Mouse (Mus musculus) adrenal gland, adult 18-20 months (tissue): Measurements from ENCODE around the gene Arhgdig. TPM values are rescaled to one million over a fixed set of nuclear protein-coding genes. Genes with fewer than 3 reads are reported as not detected.

Source experiments
- DNase-seq, 2 experiments: peaks; one replicate each; pipeline ENCODE4 v3.0.0; 2021 to 2022; ENCODE audit warnings: low spot score in 2 of 2
- long read RNA-seq, 2 experiments: library from polyadenylated mRNA; stranded (forward); transcript quantifications; one replicate each; pipeline ENCODE4 v2.0.0; 2021
- total RNA-seq, 2 experiments: library from RNA; stranded (reverse); gene quantifications; 1 replicate in 1 of 2; 2 replicates in 1 of 2; pipeline ENCODE4 v1.2.3; 2021

Gene Arhgdig
- total RNA-seq, result 10 to 100 TPM; 12.7 to 13.2 TPM
- long read RNA-seq, experiment 1, transcript Arhgdig-201 (6 exons, 1,032 nt), result major isoform, 8 of 9 reads
- long read RNA-seq, experiment 1, partial matches to known transcripts, result 1 of 9 reads
- long read RNA-seq, experiment 1, other reads (novel, unspliced or antisense), result 0 of 9 reads
- long read RNA-seq, experiment 2, transcript Arhgdig-201 (6 exons, 1,032 nt), result major isoform, 40 of 49 reads
- long read RNA-seq, experiment 2, partial matches to known transcripts, result 1 of 49 reads
- long read RNA-seq, experiment 2, other reads (novel, unspliced or antisense), result 7 of 49 reads

DNA sequence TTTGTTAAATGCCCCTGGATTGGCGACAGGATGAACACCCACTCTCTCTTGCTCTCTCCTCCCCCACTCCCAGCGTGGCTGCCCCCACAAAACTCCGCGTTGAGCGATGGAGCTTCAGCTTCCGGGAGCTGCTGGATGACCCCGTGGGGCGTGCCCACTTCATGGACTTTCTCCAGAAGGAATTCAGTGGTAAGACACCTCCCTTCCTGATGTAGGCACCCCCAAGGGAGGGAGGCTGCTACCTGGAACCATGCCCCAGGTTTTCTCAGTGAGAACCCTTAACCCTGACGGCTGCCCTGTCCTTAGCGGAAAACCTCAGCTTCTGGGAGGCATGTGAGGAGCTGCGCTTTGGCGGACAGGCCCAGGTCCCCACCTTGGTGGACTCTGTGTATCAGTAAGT, at the start of gene Arhgdig:
Gene Arhgdig (minus strand): TSS at position 101 of the 400 bp plus-strand sequence.
- no peak for DNase-seq

DNA sequence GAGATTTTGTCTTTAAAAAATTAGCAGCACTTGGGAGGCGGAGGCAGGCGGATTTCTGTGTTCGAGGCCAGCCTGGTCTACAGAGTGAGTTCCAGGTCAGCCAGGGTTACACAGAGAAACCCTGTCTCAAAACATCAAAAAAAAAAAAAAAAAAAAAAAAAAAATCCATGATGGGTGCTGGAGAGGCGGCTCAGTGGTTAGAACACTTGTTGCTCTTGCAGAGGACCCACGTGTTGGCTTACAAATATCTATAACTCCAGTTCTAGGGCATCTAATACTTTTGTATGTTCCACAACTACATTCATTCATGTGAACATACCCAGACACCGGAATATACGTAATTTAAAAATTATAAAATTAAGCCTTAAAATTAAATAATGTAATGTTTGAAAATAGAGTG, 47.7 kb upstream of the Arhgdig start:
- no peak for DNase-seq

DNA sequence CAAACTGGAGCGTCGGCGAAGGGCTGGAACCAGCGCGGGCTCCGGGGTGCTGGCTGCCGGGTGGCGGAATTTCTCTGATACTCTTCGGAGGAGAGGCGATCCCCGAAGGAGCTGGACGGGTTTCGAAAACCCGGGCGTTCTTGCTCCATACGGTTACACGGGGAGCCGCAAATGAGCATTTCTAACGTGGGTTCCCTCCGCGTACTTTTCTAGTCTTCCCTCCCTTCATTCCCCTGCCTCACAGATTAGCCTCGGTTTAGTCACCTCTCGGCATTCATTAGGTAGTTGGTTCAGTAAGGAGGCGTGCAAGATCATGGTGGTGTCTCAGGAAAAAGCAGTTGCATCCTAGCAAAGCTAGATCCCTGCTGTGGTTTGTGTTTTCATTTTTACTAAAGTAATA, 45.8 kb upstream of the Arhgdig start:
- no peak for DNase-seq

DNA sequence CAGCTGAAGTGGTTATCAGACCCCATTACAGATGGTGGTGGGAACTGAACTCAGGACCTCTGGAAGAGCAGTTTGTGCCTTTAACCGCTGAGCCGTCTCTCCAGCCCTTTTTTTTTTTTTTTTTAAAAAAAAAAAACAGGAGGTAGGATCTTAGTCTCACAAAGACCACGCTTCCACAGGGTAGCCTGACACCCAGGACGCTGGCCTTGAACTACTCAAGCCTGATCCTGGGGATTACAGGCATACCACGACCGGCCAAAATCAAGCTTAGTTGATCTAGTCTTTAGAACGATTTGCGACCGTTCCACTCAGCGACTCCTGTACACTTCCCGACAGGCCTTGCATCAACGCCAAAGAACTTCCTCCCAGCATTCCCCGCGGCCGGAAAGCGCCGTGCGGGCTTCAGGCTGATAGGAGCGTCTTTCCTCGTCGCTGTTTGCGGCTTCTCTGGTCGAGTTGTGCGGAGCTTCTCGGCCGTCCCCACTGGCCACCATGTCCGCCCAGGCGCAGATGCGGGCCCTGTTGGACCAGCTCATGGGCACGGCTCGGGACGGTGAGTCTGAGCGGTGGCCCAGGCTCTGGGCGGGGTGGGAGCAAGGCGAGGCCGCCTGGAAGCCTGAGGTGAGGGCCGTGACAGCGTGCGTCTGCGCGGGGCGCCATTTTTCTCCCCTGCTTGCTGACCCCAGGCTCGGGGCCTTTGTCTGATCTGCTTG, 45.1 kb upstream of the Arhgdig start, which contains the start of gene Luc7l:
Gene Luc7l (plus strand): TSS at position 358 of the 713 bp plus-strand sequence.
- DNase-seq, result peak; percentile 91 to 93

DNA sequence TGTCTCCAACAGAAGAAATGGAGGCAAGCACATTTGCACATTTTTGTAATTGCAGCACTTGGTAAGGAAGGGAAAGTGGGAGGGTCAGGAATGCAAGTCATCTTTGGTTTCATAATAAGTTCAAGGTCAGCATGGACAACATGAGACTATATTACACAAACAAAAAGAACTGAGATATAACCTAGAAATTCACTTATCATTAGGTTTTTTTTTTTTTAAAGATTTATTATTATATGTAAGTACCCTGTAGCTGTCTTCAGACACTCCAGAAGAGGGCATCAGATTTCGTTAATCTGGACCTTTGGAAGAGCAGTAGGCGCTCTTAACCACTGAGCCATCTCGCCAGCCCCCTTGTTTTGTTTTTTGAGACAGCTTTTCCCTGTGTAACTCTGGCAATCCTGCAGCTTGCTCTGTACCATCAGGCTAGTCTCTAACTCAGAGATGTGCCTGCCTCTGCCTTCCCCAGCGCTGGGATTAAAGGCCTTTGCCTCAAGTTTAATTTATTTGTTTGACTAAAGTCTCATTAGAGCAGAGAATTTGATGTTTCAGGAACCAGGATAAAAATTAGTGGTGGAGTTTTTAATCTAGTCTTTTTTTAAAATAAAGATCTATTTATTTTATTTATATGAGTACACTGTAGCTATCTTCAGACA, 44.4 kb upstream of the Arhgdig start:
- DNase-seq, result no peak

DNA sequence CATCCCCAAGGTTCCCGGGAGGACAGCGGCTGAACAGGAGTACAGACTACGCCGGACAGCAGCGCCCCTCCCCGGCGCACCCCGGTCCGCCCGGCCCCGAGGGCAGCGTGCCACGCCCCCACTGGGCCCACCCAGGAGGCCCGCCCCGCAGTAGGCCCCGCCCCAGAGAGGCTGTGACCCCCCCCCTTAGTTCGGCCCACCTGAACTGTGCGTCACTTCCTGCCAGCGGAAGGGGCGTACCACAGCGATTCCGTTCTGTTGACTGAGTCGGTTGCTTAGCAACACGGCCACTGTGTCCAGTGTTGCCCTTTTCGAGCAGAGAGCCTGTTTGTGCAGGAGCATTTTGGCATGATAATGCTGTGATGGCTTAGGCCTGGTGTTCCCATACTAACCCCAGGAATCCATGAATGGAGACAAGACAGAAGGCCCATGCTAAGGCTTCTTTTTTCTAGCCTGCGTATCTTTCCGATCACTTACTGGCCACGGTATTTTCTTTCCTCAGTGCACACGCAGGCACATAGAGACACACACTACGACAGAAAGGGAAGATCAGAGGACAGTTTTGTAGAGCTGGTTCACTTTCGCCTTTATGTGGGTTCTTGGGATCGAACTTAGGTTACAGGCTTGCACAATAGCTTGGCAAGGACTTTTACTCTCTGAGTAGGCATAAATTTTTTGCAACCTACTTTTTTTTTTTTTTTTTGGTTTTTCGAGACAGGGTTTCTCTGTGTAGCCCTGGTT, 36.7 kb upstream of the Arhgdig start, which contains the start of gene Fam234a:
Gene Fam234a (minus strand): TSS at position 142 of the 741 bp plus-strand sequence.
- peak; percentile 88 to 91 for DNase-seq

DNA sequence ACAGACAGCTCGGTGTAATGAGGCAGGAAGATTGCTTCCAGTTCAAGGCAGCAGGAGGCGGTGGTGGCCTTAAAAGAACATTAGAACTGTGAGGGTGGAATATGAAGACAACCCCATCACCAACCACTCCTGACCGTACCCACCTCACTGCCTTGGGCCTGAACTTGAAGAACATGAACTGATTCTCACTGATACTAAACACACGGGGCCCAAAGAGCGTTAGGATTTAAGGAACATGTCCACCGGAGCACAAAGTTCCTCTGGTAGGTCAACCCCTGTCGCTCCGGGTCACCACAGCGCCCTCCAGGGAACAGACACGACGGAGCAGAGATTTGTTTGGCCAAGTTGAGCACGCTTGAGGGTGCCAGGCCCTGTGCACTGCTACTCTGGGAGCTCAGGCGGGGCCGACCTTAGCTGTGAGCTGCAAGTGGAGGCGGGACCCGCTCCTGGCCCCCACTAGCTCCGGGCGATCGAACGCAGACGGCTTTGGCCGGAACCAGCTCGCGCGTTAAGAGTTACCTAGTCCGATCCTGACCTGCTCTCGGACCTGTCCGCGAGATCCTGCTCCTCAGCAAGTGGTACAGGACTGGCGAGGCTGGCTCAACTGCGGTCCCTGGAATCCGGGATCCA, 36.0 kb upstream of the Arhgdig start:
- DNase-seq, result peak in 1 of 2 experiments; percentile 69

DNA sequence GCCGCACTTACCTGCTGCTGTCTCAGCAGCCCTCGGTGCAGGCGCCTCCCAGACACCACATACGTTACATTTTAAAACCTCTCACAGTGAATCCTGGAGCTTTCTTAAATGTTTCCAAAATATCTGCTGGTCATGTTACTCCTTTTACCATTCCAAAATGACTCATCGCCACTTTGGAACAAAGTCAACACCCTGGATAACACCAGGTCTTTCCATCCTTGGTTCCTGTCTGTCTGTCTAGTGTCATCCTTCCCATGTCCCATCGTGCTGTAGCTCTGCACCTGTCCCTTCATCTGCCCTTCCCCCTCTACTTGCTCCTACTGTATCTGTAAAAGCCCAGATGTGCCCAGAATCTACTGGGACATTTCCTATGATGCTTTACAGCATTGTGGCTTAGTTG, 33.4 kb upstream of the Arhgdig start:
- no peak for DNase-seq

DNA sequence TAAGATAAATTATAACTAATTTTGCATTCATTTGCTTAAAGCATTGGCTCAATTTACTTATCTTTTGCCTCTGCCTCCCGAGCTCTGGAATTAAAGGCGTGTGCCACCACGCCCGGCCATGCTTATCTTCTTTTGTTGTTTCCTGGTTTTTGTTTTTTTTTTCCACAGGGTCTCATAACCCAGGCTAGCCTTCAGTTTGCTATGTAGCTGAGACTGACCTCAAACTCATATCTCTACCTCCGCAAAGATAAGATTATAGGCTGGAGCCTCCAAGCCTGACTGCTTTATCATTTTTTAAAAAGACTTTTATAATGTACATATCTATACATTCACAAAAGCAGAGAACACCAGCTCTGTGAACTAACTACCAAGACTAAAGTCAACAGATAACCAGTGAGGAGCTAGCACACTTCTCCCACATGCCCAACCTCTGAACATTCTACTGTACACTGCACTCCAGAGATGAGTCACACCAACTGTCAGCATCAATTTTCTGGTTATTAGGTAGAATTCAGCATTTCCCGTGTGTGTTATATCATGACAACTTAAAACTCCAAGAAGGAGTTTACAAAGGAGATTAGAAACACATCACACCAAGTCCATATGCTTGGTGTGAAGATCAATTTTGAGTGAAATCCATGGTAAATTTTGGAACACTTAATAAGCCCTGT, 32.7 kb upstream of the Arhgdig start:
- no peak for DNase-seq

DNA sequence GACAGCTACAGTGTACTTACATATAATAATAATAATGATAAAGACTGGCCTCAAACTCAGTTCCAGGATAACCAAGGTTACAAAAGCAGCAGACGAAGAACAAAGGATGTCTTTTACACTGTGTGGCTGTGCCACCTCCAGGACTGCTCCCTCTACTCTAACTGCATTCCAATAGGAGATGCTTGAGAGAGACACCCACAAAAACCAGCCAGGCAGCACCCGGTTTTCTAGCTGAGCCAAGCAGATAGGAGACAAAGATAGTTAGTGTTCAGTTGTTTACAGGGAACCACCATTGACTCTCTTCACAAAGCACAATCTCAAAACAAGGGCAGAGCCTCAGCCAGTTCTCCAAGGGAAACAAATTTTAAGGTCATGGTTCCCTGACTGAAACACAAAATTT, 32.0 kb upstream of the Arhgdig start:
- DNase-seq, result no peak

DNA sequence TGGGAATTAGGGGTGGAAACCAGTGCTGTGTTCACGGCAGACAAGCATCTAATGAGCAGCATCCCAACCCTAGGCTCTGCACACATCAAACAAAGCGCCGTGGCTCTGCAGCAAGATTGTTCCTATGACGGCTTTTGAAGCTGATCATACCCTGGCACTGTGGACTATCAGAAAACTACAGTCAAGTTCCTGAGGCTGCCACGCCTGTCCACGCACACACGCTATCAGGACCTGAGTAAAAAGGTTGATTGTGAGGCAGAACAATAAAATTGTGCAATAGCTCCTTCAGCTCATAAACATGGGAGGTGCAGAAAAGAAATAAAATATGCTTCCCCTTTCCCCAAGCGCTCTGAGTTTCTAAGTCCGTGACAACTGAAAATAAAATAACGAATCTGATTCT, 30.1 kb upstream of the Arhgdig start:
- no peak for DNase-seq

DNA sequence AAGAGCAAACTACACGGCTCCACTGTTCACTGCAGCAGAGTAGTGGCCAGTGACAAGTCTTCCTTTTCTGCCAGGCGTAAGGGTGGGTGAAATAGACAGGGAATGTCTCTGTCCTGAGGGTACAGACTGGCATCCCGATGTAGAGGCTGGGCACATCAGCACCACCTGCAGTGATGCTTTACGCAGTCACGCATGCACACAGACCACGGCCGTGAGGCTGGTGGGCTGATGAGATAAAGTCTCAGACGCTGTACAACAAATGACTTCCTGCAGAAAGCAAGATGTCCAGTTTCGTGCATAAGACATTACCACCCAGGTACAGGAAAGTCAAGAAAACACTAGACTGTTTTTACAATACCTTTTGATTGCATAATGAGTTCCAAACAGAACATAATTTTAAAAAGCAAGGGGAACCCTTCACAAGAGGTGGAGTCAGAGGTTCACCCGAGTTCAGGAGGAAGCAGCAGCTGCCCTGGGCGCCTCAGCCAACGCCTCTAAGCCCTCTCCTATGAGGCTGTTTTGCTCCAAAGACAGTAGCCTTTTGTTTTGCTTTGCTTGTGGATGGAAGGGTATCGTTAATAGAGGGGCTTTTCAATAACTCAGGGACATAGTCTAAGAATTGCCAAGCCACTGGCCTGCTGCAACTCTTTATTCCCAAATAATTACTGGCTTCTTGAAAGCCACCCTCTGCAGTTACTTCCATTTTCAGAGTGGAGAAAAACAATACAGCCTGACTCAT, 27.7 kb upstream of the Arhgdig start:
- DNase-seq, result no peak

DNA sequence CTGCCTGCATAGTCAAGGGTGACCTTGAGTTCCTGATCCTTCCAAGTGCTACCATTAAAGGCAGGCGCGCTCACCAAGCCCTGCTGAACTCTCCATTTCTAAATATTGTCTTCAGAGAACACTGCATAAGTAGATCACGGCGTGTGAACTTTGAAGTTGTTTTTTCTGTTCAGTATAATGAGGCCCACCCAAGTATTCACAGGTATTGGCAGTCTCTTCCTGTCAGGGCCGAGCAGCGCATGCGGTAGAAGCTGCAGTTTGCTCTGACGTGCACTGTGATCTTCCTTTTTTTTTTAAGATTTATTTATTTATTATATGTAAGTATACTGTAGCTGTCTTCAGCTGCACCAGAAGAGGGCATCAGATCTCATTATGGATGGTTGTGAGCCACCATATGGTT, 26.8 kb upstream of the Arhgdig start:
- no peak for DNase-seq

DNA sequence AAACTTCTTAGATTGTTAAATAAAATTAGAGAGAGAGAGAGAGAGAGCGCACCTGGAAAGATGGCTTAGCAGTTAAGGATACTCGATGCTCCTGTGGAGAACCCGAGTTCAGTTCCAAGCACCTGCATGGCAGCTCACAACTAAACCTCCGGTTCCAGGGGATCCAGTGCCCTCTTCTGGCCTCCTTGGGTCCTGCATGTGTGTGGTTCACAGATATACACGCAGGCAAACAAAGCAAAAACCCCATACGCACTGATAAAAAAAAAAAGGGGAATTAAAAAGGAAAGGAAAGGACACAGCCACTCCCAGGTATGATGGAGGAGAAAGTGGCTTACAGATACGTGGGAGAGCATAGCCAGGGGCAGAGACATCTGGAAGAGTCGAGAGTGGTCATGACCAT, 25.3 kb upstream of the Arhgdig start:
- DNase-seq, result no peak

DNA sequence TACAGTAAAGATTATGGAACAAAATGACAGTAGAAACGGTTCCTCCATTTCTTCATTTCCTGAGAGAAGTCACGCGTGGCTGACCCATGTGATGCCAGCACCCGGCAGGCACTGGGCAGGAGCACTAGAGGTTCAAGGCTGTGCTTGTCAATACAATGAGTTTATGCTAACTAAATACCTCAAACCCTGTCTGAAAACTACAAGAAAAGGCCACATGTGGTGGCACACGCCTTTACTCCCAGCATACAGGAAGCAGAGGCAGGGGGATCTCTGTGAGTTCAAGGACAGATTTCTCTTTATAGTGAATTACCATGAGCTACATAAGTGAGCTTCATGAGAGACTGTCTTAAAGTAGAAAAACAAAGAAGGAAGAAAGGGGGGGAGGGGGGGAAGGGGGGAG, 23.6 kb upstream of the Arhgdig start:
- no peak for DNase-seq

DNA sequence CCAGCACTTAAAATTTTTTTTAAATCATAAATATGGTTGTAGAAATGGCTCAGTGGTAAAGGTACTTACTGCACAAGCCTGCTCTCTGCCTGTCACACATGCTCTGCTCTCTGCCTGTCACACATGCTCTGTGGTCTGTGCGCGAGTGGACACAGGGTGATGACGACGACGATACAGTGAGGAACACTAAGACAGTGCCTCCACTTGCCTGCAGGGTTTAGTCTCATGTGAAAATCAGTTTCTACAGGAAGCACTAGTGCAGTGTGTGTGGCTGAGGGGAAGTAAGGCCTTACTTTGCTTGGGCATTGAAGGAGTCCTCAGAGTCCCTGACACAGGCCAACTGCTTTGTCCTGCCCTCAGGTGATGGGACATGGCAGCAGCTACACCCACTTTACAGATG, 22.2 kb upstream of the Arhgdig start:
- no peak for DNase-seq

DNA sequence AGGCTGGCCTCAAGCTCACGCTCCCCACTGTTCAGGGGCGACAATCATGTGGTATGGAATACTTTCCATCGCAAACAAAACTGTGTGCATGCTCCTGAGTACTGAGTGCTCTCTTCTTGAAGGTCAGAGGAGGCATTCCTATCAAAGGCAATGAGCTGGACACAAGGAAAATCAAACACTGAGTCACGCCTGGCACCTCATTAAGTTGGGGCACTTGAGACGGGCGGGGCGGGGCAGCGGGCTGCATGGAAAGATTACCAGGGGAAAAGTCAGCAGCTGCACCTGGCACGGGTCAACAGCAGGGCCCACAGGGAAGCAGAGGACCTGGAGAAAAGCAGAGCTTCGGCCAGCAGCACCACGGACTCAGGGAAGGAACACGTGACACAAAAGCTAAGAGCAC, 17.6 kb upstream of the Arhgdig start:
- no peak for DNase-seq

DNA sequence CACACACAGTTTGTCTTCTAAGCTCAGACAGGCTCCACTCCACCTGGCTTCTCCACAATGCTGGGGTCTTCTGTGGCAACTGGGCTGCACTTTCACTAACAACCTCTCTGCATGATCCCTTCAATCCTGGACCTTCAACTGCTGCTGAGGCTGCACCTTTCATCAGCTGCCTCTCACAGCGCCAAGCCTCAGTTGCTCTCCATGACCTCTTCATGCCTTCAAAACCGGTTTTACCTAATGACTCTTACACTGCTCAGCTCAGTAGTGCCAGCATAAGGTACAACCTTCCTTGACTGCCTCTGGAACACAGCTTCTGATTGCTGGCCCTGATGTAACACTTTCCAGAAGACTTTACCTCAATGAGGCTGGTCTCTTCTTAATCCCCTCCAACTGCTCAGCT, 13.9 kb upstream of the Arhgdig start:
- DNase-seq, result no peak

DNA sequence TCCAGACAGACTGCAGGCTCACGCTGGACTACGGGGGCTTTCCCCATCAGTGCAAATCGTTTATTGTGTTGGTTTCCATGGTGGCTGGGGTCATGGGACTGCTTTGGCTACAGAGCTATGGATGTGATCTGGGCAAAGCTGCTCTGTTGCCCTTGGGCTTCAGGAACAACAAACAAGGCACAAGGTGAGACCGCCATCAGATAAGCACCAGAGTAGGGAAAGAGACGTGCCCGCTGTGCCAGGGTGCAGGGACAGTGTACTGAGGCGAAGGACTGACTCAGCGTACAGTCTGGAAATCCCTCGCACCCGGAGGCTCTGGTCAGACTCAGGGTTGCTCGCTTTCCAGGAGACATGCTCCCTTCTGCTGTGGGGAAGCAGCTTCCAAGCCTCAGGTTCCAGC, 5.1 kb upstream of the Arhgdig start:
- DNase-seq, result no peak

DNA sequence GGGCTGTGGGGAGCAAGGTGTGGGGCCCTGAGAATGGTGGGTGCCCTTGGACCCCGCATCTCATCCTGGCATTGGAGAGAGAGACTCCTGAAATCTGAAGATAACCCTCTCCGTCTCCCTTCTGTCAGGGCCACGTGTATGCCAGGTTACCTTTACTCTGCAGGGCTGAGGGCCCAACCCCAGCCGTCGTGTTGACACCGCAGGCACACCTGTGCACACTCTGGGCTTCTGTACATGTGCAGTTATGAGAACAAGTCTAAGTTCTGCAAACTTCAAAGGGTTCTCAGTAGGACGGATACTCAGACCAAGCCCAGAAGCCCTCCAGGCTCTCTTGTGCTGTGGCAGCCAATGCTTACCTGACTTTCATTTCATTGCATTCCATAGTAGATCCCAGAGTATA, 4.7 kb upstream of the Arhgdig start:
- no peak for DNase-seq
